Mouse (Mus musculus): ENCODE data around the gene Spice1. TPM values are rescaled to one million over a fixed set of nuclear protein-coding genes. Genes with fewer than 3 reads are reported as not detected.

Gene Spice1
- total RNA-seq (2014; fragmentation: Nextera tagmentation) (21.0 and 27.7 TPM in 2 replicates), total RNA-seq (2017) (20.9 and 24.4 TPM in 2 replicates), polyA plus RNA-seq (2012) (5.7 and 5.9 TPM in 2 replicates)

DNA sequence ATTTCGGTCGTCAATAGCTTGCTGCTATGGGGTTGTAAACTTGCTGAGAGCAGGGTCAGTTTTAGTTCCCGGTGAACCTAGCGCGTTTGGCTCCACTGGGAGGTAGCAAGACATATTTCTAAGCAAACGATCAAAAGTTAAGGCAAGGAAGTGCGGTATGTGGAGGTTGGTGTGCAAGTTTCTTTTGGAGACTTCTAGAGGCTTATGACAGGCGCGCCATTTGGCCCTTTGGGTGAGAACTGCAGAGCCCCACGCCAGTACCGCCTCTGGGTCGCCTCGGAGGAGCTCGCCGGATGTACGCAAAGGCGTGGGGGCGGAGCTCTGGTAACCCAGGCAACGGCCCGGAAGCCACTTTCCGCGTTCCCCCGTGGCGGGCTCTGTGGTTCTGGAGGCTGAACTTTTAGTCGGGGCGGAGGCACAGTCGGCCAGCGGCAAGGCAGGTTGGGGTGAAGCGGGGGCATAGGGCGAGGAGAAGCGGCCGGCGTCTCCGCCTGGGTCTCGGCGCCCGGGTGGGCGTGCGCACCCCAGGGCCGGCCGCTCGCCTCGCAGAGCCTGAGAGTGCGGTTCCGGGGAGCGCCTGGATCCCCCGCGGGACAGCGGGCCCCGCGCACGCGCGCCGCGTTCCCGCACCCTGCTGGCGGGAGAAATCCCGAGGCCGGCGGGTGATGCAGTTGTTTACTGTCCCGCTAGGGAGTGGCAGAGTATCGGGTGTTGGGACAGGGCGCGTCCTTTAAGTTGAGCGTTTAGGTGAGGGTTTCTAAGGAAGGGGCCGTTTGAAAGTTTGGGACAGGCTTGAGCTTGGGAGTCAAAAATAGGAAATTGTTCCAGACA, at the start of gene Spice1:
Gene Spice1 (plus strand): TSS at position 51 of the 831 bp plus-strand sequence.
- peaks cover 10% of the 10 kb centered on the region for H3K36me3 ChIP-seq (replicated peaks)
- H3K4me3 ChIP-seq (ENCODE audit: low read depth, low read length): peak within 1 kb of the TSS; percentile 82
- no peaks in the 10 kb centered on the region for H3K9me3 ChIP-seq (replicated peaks)
- TF ChIP-seq GATA1 (IDR thresholded peaks at IDR 0.05; ENCODE audit: borderline replicate concordance, low read length) (no peak), TAL1 (conservative IDR thresholded peaks at IDR 0.05; ENCODE audit: low read depth, low read length) (no peak), GATA2 (IDR thresholded peaks at IDR 0.05; ENCODE audit: borderline replicate concordance, low read depth, low read length) (no peak), POLR2AphosphoS5 (IDR thresholded peaks at IDR 0.05; ENCODE audit: insufficient replicate concordance, low read depth, low read length) (no peak), CTCF (IDR thresholded peaks at IDR 0.05; ENCODE audit: low read depth, low read length) (no peak)
- DNase-seq (ENCODE audit: low spot score): peak; percentile 86
- H3K4me1 ChIP-seq (ENCODE audit: insufficient read depth, low read depth, low read length): peaks cover 37% of the 10 kb centered on the region
- ATAC-seq (ENCODE audit: extremely low read depth, insufficient number of reproducible peaks, low FRiP score, poor library complexity, severe bottlenecking): peak; percentile 93
- H3K27me3 ChIP-seq (ENCODE audit: insufficient read depth, low read length): no peaks in the 10 kb centered on the region

- no peak overlapping the region for H3K4me3 ChIP-seq (ENCODE audit: low read depth, low read length)
- ATAC-seq (ENCODE audit: extremely low read depth, insufficient number of reproducible peaks, low FRiP score, poor library complexity, severe bottlenecking) (no peak), DNase-seq (ENCODE audit: low spot score) (peak; percentile 6)
- TF ChIP-seq CTCF (IDR thresholded peaks at IDR 0.05; ENCODE audit: low read depth, low read length) (peak; percentile 87), TAL1 (conservative IDR thresholded peaks at IDR 0.05; ENCODE audit: low read depth, low read length) (no peak), GATA2 (IDR thresholded peaks at IDR 0.05; ENCODE audit: borderline replicate concordance, low read depth, low read length) (no peak)
- no peaks in the 10 kb centered on the region for H3K36me3 ChIP-seq (replicated peaks)
- H3K9me3 ChIP-seq (replicated peaks): no peaks in the 10 kb centered on the region
- peaks cover 2% of the 10 kb centered on the region for H3K27me3 ChIP-seq (ENCODE audit: insufficient read depth, low read length)
- H3K4me1 ChIP-seq (ENCODE audit: insufficient read depth, low read depth, low read length): no peaks in the 10 kb centered on the region
Observed at GRCm38 (mm10) chr16:44299438-44300093, 47.4 kb upstream of the Spice1 start.

DNA sequence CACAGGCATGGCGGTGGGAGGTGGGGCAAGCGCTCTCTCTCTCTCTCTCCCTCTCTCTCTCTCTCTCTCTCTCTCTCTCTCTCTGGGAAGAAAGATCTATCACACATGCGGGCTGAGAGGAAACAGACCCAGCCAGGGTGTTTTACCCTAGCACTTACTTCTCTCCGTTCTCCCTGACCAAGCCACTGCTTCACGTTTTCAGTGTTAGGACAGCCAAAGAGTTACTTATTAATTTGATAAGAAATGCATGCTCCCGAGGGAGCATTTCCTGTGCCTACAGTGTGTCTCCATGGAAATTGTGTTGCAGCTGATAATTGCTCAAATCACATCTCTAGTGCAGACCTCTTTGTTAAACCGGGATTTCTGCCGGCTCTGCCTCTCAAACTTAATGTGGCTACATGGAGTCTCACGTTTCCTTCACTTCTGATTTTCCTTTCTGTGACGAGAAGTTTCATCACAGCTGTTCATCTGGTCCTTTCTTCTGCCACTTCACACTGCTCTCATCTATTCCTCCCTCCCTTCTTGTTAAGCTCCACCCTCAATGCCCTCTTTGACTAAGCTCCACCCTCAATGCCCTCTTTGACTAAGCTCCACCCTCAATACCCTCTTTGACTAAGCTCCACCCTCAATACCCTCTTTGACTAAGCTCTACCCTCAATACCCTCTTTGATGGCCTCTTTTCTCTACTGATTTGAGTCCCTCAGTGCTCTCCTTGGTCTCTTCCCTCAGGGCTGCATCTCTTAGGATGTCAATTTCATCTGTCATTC, 44.6 kb upstream of the Spice1 start:
- ATAC-seq (ENCODE audit: extremely low read depth, insufficient number of reproducible peaks, low FRiP score, poor library complexity, severe bottlenecking): no peak
- Histone ChIP-seq H3K4me1 (ENCODE audit: insufficient read depth, low read depth, low read length) (no peaks in the 10 kb centered on the region), H3K27me3 (ENCODE audit: insufficient read depth, low read length) (peaks cover 8% of the 10 kb centered on the region), H3K9me3 (replicated peaks) (no peaks in the 10 kb centered on the region), H3K36me3 (replicated peaks) (no peaks in the 10 kb centered on the region), H3K4me3 (ENCODE audit: low read depth, low read length) (no peak overlapping the region)
- no peak for DNase-seq (ENCODE audit: low spot score)
- TF ChIP-seq TAL1 (conservative IDR thresholded peaks at IDR 0.05; ENCODE audit: low read depth, low read length): no peak
- TF ChIP-seq GATA2 (IDR thresholded peaks at IDR 0.05; ENCODE audit: borderline replicate concordance, low read depth, low read length): no peak
- TF ChIP-seq GATA1 (IDR thresholded peaks at IDR 0.05; ENCODE audit: borderline replicate concordance, low read length): no peak
- no peak for TF ChIP-seq POLR2AphosphoS5 (IDR thresholded peaks at IDR 0.05; ENCODE audit: insufficient replicate concordance, low read depth, low read length)
- TF ChIP-seq CTCF (IDR thresholded peaks at IDR 0.05; ENCODE audit: low read depth, low read length): no peak

GRCm38 (mm10) chr16:44303822-44304221, 43.1 kb upstream of the Spice1 start:
- no peaks in the 10 kb centered on the region for H3K9me3 ChIP-seq (replicated peaks)
- TF ChIP-seq GATA2 (IDR thresholded peaks at IDR 0.05; ENCODE audit: borderline replicate concordance, low read depth, low read length): no peak
- no peak for TF ChIP-seq POLR2AphosphoS5 (IDR thresholded peaks at IDR 0.05; ENCODE audit: insufficient replicate concordance, low read depth, low read length)
- no peak for TF ChIP-seq TAL1 (conservative IDR thresholded peaks at IDR 0.05; ENCODE audit: low read depth, low read length)
- TF ChIP-seq GATA1 (IDR thresholded peaks at IDR 0.05; ENCODE audit: borderline replicate concordance, low read length): no peak
- TF ChIP-seq CTCF (IDR thresholded peaks at IDR 0.05; ENCODE audit: low read depth, low read length): no peak
- peaks cover 8% of the 10 kb centered on the region; the same call in 1 of the 2 replicates for H3K27me3 ChIP-seq (ENCODE audit: insufficient read depth, low read length)
- ATAC-seq (ENCODE audit: extremely low read depth, insufficient number of reproducible peaks, low FRiP score, poor library complexity, severe bottlenecking) (no peak), DNase-seq (ENCODE audit: low spot score) (no peak)
- H3K4me1 ChIP-seq (ENCODE audit: insufficient read depth, low read depth, low read length): no peaks in the 10 kb centered on the region
- H3K36me3 ChIP-seq (replicated peaks): no peaks in the 10 kb centered on the region
- H3K4me3 ChIP-seq (ENCODE audit: low read depth, low read length): no peak overlapping the region

DNA sequence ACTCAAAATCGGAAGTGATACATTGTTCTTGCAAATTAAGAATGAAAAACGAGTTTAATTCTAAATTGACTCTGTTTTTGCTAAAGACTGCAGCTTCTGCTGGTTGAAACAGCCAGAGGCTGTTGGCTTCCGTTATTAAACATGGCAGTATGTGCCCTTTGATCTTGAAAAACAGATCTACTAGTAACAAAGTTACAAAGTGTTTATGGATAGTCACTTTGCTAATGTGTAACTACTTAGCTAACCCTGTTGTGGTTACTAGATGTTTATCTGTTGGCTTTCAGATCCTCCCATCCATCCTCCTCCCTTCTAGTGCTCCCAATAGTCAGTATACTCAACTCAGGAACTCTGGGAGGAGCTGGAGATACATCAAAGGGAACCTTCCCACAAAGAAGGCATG, 41.3 kb upstream of the Spice1 start:
- H3K27me3 ChIP-seq (ENCODE audit: insufficient read depth, low read length): peaks cover 8% of the 10 kb centered on the region; the same call in 1 of the 2 replicates
- H3K4me3 ChIP-seq (ENCODE audit: low read depth, low read length): no peak overlapping the region
- H3K9me3 ChIP-seq (replicated peaks): no peaks in the 10 kb centered on the region
- H3K4me1 ChIP-seq (ENCODE audit: insufficient read depth, low read depth, low read length): no peaks in the 10 kb centered on the region
- no peaks in the 10 kb centered on the region for H3K36me3 ChIP-seq (replicated peaks)
- no peak for ATAC-seq (ENCODE audit: extremely low read depth, insufficient number of reproducible peaks, low FRiP score, poor library complexity, severe bottlenecking)
- TF ChIP-seq POLR2AphosphoS5 (IDR thresholded peaks at IDR 0.05; ENCODE audit: insufficient replicate concordance, low read depth, low read length): no peak
- no peak for TF ChIP-seq TAL1 (conservative IDR thresholded peaks at IDR 0.05; ENCODE audit: low read depth, low read length)
- no peak for TF ChIP-seq CTCF (IDR thresholded peaks at IDR 0.05; ENCODE audit: low read depth, low read length)
- no peak for TF ChIP-seq GATA1 (IDR thresholded peaks at IDR 0.05; ENCODE audit: borderline replicate concordance, low read length)
- no peak for TF ChIP-seq GATA2 (IDR thresholded peaks at IDR 0.05; ENCODE audit: borderline replicate concordance, low read depth, low read length)
- no peak for DNase-seq (ENCODE audit: low spot score)

Data from G1E (cell line).